Mouse (Mus musculus) brain, embryonic 18.5 days (tissue): ENCODE data around the gene 9330182L06Rik.

Experiments used
- DNase-seq: peaks from one replicate; pipeline ENCODE4 v3.0.0-alpha.2; 2012; ENCODE audit warnings: low read depth, low spot score

Gene 9330182L06Rik

GRCm38 (mm10) chr5:9361982-9362661, 96.2 kb downstream of the 9330182L06Rik start:
- no peak for DNase-seq

- DNase-seq, result no peak
These were observed 99.0 kb downstream of the 9330182L06Rik start for GRCm38 (mm10) chr5:9364937-9365336.

DNA sequence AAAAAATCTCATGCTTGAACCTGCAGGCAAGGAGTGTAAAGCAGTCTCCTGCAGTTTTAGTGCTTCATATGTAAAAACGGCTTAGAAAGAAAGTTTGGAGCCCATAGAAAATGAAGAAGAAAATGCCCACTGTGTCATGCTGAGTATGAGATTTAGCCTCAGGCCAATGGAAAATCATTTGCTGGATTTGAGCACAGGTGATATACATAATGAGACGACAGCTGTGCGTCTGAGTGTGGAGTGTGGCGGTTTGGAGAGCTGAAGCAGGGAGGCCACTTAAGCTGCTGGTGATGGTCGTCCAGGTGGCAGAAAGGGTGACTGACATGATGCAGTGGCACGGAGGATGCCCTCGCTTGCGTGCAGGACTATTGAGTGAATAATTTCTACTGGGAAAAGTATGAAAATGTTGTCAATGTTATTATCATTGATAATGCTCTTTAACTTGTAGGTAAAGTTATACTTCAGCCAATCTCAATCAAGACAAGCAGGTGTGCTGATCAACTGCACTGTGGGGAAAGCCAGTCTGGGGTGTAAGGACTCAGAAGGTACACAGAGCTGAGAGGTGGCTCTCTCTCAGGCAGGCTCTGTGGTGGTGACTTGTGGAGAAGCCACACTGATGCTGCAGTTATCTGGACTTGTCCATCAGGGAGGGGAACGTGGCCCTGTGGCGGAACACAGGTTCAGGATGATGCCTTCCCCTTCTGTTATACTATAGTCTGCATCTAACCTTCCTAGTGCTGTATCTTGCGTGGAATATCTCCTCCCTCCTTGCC, 102.2 kb downstream of the 9330182L06Rik start:
- DNase-seq, result no peak

- DNase-seq, result no peak
These were observed 105.2 kb downstream of the 9330182L06Rik start for GRCm38 (mm10) chr5:9371127-9371526.

- DNase-seq, result no peak
These were observed 107.4 kb downstream of the 9330182L06Rik start for GRCm38 (mm10) chr5:9373341-9373740.

- no peak for DNase-seq
These were observed 124.0 kb downstream of the 9330182L06Rik start for GRCm38 (mm10) chr5:9389968-9390367.

DNA sequence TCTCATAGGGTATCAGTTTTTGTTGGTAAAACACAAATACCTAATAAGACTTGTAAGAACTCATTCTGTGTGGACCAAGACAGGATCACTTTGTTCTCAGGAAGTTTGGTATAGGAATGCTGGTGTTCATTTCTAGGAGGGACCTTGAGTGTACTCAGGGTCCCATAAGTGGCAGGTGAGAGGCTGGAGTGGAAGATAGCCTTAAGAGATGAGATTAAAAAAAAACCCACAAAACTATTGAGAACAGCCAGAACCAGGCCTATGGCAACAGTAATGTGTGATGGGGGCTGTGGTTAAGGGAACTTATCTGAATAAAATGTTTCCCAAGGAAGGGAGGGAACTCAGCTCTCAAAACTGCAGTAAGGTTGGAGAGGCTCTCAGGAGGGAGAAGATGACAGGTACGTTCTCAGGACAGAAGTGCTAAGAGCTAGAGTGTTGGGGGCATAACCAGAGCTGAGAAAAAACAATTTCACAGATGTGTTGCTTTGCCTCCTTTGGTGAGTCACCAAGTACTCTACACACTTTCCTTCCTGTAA, 126.0 kb downstream of the 9330182L06Rik start:
- DNase-seq, result no peak

GRCm38 (mm10) chr5:9417098-9417497, 151.2 kb downstream of the 9330182L06Rik start:
- no peak for DNase-seq

GRCm38 (mm10) chr5:9417802-9418201, 151.9 kb downstream of the 9330182L06Rik start:
- no peak for DNase-seq

DNA sequence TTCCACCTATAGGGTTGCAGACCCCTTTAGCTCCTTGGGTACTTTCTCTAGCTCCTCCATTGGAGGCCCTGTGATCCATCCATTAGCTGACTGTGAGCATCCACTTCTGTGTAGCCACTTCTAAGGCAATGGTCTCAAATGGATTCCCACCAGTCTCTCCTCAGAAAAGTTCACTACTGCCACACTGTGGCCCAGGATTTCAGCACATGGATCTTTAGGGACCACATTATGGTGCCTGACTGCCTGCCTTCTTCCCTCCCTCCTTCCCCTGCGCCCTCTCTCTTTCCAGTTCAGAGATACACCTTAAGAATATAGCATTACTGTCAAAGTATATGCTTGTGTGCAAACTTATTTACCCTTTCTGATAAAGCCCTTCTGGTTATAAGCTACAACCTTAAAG, 154.0 kb downstream of the 9330182L06Rik start:
- no peak for DNase-seq

DNA sequence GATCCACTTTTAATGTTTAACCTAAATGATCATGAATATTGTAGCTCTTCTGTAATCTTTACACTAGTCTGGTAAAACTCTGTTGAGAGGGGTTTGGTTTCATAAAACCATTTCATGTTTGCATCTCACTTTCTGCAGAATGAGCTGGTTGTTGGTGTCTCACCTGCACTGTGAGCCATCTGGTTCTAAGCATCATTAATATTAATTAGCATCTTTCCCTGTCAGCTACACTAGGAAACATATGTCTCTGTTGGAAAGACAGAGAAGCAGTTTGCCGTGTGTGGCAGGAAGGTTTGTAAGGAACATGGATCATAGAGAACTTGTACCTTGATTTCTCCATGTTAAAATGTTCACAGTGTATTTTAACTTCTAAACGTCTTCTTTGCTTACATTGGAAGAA, 158.5 kb downstream of the 9330182L06Rik start:
- DNase-seq, result no peak

- DNase-seq, result no peak
These were observed 161.2 kb downstream of the 9330182L06Rik start for GRCm38 (mm10) chr5:9427165-9427564.

DNA sequence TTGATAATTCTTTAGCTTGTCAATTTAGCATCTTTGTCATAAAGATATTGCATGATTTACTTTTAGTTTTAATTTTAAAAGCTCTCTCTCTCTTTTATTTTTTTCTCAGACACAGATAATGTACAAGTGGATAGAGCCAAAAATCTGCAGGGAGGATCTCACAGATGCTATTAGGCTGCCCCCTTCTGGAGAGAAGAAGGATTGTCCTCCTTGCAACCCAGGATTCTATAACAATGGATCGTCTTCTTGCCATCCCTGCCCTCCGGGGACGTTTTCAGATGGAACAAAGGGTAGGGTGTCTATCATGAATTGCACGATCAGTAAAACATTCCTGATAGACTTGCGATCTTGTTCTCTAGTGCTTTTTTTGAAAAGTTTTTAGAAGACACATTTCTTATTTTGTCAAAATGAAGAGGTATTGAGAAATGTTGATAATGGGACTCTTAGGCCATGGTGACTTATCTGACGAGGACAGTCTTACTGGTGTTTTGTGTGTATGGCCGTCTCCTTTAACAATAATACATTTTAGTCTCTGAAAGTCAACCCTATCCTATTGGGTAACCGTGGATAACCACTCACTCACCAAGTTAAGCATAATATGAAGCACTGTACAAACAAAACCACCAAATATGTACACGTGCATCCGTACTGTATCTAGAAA, 161.8 kb downstream of the 9330182L06Rik start:
- DNase-seq, result peak; percentile 40

GRCm38 (mm10) chr5:9428728-9429127, 162.8 kb downstream of the 9330182L06Rik start:
- no peak for DNase-seq

- DNase-seq, result no peak
These were observed 180.2 kb downstream of the 9330182L06Rik start for GRCm38 (mm10) chr5:9446146-9446545.

DNA sequence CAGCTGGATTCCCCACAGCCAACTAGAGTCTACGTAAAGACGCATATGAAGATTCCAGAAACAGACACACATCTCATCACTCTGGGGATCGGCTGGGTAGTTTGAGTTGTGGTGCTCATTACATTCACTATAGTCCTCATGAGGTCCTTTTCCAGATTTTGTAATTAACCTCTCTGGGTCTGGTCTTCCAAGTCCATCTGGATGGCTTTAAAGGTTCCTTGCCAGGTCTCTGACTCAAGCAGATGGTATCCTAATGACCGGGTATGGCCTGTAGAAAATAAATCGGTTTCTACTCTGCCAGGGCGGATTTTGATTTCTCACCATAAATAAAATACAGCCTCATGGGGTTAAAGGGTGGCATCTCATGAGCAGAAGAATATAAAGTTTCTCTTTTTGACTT, 183.0 kb downstream of the 9330182L06Rik start:
- DNase-seq, result no peak

DNA sequence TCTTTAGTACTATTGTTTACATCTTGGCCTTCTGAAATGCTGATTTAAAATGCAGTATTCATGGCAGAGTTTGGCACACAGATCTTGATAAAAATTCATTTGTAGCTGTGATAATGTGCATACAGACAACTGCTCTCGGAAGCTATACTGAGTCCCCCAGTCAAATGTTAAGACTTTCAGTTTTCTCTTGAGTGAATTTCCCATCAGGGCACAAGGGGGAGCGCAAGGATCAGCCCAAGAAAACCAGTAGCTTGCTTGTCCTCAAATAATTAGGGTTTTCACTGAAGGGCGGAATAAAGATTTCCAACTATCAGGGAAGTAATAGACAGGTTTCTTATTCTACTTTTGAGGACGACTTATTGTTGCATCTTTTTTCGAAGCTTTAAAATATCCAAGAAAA, 183.7 kb downstream of the 9330182L06Rik start:
- peak; percentile 20 for DNase-seq

DNA sequence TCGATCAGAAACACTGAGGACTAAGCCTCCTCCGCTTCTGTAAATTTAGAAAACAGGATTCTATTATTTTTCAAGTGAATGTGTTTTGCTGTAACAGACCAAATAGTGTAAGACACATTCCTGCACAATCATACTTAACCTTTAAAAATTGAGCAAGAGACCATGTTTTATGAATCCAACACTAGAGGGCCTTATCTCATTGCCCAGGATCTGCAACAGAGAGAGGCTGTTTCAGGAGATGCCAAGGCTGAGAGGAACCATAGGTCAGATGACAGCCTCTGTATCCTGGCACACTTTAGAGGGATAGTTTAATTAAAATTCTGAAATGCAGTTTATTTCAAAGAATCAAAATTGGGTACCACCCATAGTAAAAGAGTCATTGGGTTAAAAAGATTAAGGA, 187.4 kb downstream of the 9330182L06Rik start:
- no peak for DNase-seq

DNA sequence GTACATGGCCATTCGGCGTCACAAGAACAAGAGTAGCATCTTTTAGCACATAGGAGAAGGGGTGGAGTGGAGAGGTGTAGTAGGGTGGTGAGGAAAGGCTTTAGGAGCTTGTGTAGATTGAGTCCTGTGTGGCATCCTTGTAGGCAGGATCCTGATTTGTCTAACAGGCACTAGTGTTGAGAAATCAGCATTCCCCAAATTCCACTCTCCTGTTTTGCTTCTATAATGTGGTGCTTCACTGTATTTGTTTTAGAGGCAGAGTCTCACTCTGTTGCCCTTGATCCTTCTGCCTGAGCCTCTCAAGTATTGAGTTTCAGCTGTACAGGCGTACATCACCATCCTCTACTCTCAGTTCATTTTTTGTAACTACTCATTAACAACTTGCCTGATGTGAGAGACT, 211.7 kb downstream of the 9330182L06Rik start:
- DNase-seq, result no peak

DNA sequence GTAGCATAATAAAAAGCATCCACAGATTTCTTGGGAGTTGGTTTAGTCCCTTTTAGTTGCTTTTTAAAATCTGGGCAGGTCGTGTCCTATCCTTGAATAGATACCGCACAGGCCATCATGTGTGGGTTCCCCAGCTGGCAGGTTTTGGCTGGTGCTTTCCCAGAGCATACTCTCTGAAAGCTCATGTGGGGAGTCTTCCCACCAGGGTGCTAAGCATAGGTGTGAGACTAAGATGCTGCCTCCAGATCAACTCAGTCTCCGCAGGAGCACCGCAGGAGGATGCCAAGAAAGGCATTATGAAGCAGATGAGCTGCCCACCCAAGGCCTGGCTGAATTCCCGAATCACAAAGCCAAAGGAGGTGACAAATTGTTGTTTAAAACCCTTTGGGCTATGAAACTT, 229.5 kb downstream of the 9330182L06Rik start:
- DNase-seq, result no peak

DNA sequence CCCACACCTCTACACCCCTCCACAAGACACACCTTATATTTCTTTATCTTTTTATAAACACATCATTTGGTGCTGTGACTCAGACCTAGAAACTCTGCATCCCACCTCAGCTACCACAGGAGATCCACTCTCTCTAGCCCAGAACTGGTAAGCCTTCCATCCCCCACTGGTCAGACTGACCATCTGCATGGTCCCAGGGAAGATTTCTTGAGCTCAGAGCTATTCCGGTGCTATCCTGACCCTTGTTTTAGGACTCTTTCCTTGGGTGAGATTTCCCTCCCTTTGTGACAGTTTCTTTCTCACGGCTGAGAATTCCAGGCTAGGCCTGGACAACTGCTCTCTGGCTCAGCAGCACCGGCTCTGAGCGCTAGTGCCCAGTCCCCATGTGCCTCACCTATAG, 231.3 kb downstream of the 9330182L06Rik start:
- no peak for DNase-seq

DNA sequence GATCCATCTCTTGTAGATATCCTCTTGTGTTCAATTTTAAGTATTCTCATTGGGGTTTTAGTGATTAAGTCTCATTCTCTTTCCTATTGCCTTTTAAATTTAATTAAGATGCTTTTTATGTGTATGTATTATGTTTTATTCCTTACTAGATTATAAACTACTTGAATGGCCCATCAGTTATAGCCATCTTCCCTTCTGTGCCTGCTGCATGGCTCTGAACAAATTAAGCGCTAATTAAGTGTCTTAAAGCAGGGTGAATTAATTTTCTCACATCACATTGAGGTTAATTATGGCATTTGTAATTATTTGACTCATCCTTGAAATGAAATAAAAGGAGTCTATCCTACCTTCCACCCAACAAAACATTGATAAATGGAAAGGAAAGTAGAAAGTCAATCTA, 245.1 kb downstream of the 9330182L06Rik start:
- no peak for DNase-seq
